Mouse (Mus musculus) kidney, adult 11 months (tissue): ENCODE results near the gene Olfr1053.
"Not testable (repeated sequence)": the region's sequence is repeated elsewhere in the genome, so short reads cannot be mapped to it uniquely, and the experiment has no call there.

Experiments
- DNase-seq: peaks from one replicate; pipeline ENCODE4 v3.0.0; 2022

Gene Olfr1053

DNA sequence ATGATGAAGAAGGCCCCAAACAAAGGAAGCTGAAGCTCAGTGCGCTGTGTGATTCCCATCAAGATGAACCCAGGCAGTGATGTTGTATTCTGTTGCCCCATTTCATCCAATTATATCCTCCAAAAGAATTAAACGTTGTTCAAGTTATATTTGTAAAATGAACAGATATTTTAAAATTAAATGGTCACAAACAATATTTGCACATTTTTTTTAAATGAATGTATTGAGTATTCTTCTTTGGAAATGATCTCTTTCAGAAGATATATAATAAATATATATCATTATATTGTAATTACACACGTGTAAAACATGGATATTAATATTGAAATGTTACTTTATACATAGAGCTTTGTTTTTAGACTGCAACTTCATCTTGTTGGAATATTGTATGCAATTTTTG, at the start of gene Olfr1053:
TSS of gene Olfr1053 (minus strand) at position 101 of the 400 bp plus-strand sequence.
- no peak for DNase-seq

DNA sequence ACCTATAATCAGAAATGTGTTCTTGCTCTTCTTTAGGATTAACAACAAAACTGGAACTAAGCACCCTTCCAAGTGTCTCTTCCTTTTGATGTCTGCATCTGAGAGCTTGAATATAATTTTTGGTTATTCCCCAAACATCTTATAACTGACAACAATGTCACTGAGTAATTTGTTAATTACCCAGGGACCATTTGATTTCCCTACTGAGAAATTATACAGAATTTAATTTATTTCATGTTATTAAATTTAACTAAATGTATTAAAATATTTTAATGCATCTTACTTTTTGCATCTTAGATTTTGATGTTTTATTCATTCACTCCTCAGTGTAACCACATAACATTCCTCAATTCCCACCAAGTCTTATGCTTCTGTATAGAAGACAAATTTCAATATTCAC, 47.3 kb upstream of the Olfr1053 start, which contains the start of gene Olfr1056:
TSS of gene Olfr1056 (minus strand) at position 101 of the 400 bp plus-strand sequence.
- no peak for DNase-seq

DNA sequence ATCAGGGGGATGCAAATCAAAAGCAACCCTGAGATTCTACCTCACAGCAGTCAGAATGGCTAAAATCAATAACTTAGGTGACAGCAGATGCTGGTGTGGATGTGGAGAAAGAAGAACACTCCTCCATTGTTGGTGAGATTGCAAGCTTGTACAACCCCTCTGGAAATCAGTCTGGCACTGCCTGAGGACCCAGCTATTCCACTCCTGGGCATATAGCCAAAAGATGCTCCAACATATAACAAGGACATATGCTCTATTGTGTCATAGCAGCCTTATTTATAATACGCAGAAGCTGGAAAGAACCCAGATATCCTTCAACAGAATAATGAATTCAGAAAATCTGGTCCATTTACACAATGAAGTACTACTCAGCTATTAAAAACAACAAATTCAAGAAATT, 36.7 kb upstream of the Olfr1053 start:
- DNase-seq, result not testable (repeated sequence)

DNA sequence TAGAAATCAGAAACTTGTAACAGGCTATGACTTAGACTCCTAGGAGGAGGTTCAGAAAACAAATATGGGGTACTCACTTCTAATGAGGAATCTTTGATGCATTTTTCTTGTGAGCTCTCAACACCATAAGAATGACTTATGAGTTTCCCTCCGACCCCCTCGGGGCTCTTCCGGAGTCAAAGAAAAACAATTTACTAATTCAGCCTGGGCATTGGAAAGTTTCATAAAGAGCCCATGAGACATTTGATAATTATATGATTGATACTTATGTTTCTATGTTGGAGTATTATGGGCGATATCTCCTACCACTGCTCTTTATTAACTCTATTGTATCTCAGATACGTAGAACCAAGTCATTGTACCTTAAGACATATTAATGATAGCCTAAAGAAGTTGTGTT, 35.1 kb upstream of the Olfr1053 start, which contains the start of gene Olfr1055:
TSS of gene Olfr1055 (minus strand) at position 101 of the 400 bp plus-strand sequence.
- no peak for DNase-seq

DNA sequence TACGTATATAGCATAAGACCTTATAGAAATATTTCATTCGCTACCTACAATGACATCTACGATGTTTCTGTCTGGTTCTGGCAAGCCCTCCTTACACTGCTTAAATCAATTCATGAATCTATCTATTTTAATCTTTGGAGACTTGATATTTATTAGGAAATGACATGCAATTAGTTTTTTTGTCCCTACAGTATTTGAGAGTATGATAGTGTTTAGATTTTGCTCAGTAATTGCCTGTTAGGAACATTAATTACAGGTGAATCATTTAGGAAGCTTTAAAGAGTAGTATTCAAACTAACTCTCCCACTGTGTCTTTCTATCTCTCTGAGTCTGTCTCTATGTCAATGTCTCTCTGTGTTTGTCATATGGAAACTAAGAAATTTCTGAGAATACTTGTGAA, 20.2 kb upstream of the Olfr1053 start, which contains the start of gene Olfr1054:
TSS of gene Olfr1054 (minus strand) at position 101 of the 400 bp plus-strand sequence.
- no peak for DNase-seq

DNA sequence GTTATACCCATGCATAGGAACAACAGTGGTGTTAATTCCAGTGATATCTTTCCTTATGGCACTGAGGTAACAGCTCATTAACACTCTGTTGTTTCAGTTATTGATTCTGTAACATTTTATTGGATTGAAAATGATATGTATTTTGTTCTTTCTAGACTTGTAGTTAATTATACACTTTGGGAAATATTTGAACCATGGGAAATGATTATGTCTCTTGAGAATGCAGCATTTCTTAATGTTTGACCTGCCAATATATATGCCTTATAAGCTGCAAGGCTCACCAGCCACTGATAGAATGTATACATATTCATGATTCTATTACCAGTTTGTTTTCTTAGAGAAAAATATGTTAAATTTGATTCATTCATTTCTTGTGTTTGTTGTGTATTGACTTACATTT, 22.9 kb downstream of the Olfr1053 start, which contains the start of gene Olfr1052:
TSS of gene Olfr1052 (plus strand) at position 301 of the 400 bp plus-strand sequence.
- no peak for DNase-seq

DNA sequence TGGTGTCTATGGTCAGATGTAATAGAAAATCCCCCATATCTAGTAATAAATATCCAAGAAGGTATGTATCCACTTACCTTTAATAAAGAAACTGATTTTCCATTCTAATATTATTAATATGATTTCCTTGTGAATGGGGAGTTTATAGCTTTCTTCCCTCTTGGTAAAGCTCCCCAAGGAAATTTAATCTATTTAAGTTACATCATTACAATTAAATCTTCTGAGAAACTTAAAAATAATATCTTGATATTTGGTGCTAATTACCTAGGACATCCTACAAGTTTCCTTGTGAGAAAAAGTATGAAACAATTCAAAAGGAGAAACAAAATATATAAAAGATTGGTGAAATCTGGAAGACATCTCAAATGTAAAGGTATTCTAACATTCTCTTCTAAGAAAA, 36.1 kb downstream of the Olfr1053 start, which contains the start of gene Olfr1051:
TSS of gene Olfr1051 (minus strand) at position 101 of the 400 bp plus-strand sequence.
- DNase-seq, result not testable (repeated sequence)
